Mouse (Mus musculus): ENCODE data around the gene Fam49a. TPM values are rescaled to one million over a fixed set of nuclear protein-coding genes. Genes with fewer than 3 reads are reported as not detected.
"Not testable (repeated sequence)": the region's sequence is repeated elsewhere in the genome, so short reads cannot be mapped to it uniquely, and the experiment has no call there.

The Fam49a gene
- total RNA-seq (2021), result 20.5 and 21.6 TPM in 2 replicates
- long read RNA-seq, full-length matches to known transcripts, result 11 of 20 reads
- long read RNA-seq, partial matches to known transcripts, result 7 of 20 reads
- long read RNA-seq, other reads (novel, unspliced or antisense), result 2 of 20 reads

- DNase-seq, result peak; percentile 87
Measured at GRCm38 (mm10) chr12:12261987-12262971, at the start of gene Fam49a. TSS of gene Fam49a (plus strand) at chr12:12262139.

- no peak for DNase-seq
Measured at GRCm38 (mm10) chr12:12213536-12213935, 48.4 kb upstream of the Fam49a start.

DNA sequence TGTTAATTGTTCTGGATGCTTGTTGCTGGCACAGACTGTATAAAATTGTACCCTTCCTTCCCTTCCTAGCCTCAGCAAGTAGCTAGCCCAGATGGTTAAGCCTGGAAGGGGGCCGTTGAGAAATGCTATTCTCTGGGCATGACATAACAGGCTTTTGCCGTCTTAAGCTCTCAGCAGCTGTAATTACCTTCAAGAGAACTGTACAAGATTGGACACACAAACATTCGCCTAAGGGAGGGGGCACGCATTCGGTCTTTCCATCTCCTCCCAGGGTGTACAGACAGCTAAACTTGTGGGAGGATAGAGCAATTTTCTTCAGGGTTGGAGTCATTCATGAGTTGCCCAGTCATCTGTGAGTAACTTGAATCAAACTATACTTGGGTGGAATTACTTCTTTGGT is 43.0 kb upstream of the Fam49a start:
- DNase-seq, result no peak

- DNase-seq, result no peak
Measured at GRCm38 (mm10) chr12:12220755-12221496, 41.0 kb upstream of the Fam49a start.

DNA sequence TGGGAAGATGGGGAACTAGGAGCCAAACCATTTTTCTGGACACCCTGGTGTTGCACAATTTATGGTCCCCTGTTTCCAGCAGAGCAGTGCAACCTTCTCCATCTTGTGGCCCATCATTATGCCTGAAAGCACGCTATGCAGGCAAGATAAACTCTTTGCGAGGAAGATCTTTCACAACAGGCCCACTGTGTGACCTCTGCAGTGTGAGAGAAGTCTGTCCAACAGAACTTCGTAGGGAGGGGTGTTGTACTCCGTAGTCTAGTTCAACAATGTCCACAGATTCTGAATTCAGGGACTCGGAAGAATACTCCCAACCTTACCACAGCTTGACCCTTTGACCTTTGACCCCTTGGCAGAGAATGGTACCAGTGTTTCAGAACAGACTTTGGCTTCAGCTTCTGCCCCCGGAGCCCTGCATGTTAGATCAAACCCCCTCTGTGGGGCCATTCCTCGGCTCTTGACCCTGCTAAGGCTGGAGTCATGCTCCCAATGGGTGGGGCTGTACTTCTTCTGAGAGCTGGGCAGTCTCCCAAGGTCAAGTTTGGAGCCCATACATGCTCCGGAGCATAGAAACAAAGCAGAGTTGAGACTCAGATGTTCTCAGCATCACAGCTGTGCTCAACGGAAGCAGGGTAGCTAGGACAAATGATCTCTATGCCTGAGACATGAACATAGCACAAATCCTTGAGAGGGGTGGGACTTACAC is 39.2 kb upstream of the Fam49a start:
- DNase-seq, result no peak

GRCm38 (mm10) chr12:12223336-12223735 is 38.6 kb upstream of the Fam49a start:
- no peak for DNase-seq

- DNase-seq, result no peak
Measured at GRCm38 (mm10) chr12:12225706-12226105, 36.2 kb upstream of the Fam49a start.

DNA sequence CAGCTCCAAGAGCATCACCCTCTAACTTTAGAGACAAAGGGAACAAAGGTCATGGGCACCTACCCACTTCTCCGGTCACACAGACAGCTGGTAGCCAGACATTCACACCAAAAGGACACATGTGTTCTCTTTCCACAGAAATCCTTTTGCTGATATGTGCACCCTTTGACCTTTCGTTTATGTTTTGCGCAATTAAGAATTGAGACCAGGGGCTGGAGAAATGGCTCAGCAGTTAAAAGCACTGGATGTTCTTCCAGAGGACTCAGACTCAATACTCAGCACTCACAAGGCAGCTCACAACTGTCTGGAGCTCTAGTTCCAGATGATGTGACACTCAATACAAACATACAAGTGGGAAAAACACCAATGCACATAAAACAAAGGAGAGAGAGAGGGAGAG is 34.3 kb upstream of the Fam49a start:
- DNase-seq, result no peak

- no peak for DNase-seq
Measured at GRCm38 (mm10) chr12:12230031-12230557, 31.8 kb upstream of the Fam49a start.

GRCm38 (mm10) chr12:12232097-12232496 is 29.8 kb upstream of the Fam49a start:
- DNase-seq, result no peak

GRCm38 (mm10) chr12:12236978-12237377 is 25.0 kb upstream of the Fam49a start:
- no peak for DNase-seq

DNA sequence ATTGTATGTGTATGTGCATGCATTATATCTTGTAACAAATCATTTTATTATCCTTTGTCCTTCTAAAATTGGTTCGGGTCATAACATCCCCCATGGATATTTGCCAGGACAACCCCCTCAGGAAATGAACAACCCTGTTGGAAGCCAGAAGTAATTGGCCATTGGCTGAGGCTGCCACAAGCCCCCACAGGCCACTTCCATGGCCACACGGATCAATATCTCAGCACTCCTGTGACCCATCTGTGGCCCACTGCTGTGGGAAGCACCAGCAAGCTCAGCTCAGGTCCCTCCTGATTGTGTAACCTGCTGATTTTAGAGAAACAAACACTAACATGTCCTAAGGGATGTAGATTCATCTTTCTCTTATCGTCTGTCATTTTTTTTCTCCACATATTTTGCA is 22.4 kb upstream of the Fam49a start:
- no peak for DNase-seq

GRCm38 (mm10) chr12:12243148-12243547 is 18.8 kb upstream of the Fam49a start:
- DNase-seq, result no peak

DNA sequence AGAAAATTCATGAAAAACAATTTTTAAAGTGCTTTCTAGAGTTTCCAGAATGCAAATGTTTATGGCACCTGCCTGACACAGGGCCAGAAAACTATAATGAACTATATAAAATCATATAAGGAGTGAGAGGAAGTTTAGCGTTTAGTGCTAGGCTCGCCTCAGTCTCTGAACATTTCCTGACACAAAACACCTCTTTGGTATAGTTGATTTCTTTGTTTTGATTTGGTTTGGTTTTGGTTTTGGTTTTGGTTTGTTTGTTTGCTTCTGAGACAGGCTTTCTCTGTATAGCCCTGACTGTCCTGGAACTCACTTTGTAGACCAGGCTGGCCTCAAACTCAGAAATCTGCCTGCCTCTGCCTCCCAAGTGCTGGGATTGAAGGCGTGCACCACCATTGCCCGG is 14.9 kb upstream of the Fam49a start:
- DNase-seq, result not testable (repeated sequence)

GRCm38 (mm10) chr12:12249521-12249920 is 12.4 kb upstream of the Fam49a start:
- no peak for DNase-seq

GRCm38 (mm10) chr12:12253526-12253925 is 8.4 kb upstream of the Fam49a start:
- DNase-seq, result no peak

GRCm38 (mm10) chr12:12254139-12254538 is 7.8 kb upstream of the Fam49a start:
- no peak for DNase-seq

DNA sequence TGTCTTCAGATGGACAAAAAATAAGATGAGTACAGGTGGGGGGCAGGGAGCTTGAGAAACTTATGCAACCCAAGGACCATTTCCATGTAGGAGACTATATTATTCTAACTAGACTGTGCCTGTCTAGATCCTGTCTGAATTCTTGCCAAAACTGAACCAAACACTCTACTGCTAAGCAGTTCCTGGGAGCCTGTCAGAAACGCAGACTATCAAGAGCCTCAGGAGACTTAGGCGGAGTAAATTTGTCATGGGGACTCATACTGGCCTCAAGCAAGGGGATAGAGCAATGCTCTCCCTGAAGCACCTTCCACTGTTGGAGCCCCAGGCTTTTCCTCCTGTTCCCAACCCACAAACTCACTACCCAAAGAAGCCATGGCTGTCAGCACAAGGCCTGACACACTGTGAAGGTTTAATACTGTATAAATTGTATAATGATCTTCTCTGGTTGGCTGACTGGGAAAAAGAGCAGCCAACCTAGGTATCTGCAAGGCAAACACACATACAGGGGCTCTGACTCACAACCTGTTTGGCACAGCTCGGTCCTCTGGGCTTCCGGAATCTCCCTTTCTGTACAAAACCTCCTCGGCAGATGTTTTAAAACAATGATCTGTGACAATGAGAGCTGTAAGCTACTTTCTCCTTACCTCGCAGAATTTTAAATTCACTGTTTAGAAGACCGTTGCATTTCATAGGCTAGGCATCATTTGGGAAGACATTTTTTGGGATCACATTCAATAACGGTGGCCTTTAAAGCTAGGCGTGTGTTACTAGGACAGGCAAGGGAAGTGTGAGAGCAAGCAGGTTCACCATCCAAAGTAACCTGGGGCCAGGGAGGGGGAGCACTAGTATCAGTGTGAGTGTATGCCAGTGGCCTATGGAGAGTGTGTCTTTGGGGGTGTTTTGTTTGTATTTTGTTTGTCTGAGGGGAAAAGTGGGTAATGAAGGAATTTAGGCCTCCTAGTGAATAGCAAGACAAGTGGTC is 669 bp upstream of the Fam49a start:
- peak; percentile 16 for DNase-seq

- no peak for DNase-seq
Measured at GRCm38 (mm10) chr12:12263371-12263791, 1.4 kb downstream of the Fam49a start.

- no peak for DNase-seq
Measured at GRCm38 (mm10) chr12:12264151-12264550, 2.2 kb downstream of the Fam49a start.

GRCm38 (mm10) chr12:12266552-12266951 is 4.6 kb downstream of the Fam49a start:
- no peak for DNase-seq

Measured in adrenal gland, postnatal 25 days (tissue).